Mouse (Mus musculus) forebrain, postnatal 0 days (tissue): ENCODE measurements around the gene Bclaf1. TPM values are rescaled to one million over a fixed set of nuclear protein-coding genes. Genes with fewer than 3 reads are reported as not detected.

ENCODE experiments used
- ATAC-seq: fragments of 200-750 bp; cut with Nextera tagmentation; 2 replicates; pipeline ENCODE4 v1.8.0; 2017; ENCODE audit warnings: mild to moderate bottlenecking, moderate library complexity
- DNase-seq: peaks from one replicate; pipeline ENCODE4 v3.0.0-alpha.2; 2015
- H3K27ac ChIP-seq: fragments of 300-500 bp; sonication (generic); 2 replicates; pipeline ENCODE4 v1.5.1; 2014; ENCODE audit warnings: low read depth, mild to moderate bottlenecking, antibody characterized with exemption, low read length, moderate library complexity, mixed read lengths
- H3K27me3 ChIP-seq: fragments of 300-500 bp; sonication (generic); 2 replicates; pipeline ENCODE4 v1.6.1; 2014; ENCODE audit warnings: mild to moderate bottlenecking, low read length, mixed read lengths; ENCODE audit not compliant: insufficient read depth
- H3K36me3 ChIP-seq: fragments of 300-500 bp; sonication (generic); 2 replicates; pipeline ENCODE4 v1.6.1; 2014; ENCODE audit warnings: mild to moderate bottlenecking, moderate library complexity; ENCODE audit not compliant: insufficient read depth
- H3K4me1 ChIP-seq: fragments of 300-500 bp; sonication (generic); 2 replicates; pipeline ENCODE4 v1.6.1; 2014; ENCODE audit warnings: antibody characterized with exemption; ENCODE audit not compliant: insufficient read depth
- H3K4me2 ChIP-seq: fragments of 300-500 bp; sonication (generic); 2 replicates; pipeline ENCODE4 v1.6.1; 2014; ENCODE audit warnings: low read depth, mild to moderate bottlenecking, moderate library complexity
- H3K4me3 ChIP-seq: fragments of 300-500 bp; sonication (generic); 2 replicates; pipeline ENCODE4 v1.5.1; 2014; ENCODE audit warnings: low read depth, low read length, mixed read lengths
- H3K9ac ChIP-seq: fragments of 300-500 bp; sonication (generic); 2 replicates; pipeline ENCODE4 v1.6.1; 2014; ENCODE audit warnings: mild to moderate bottlenecking
- H3K9me3 ChIP-seq: fragments of 300-500 bp; sonication (generic); 2 replicates; pipeline ENCODE4 v1.6.1; 2016; ENCODE audit warnings: low read length
- CTCF ChIP-seq: sonication (generic); IDR thresholded peaks from 2 replicates; pipeline ENCODE4 v1.5.1; 2016; ENCODE audit warnings: antibody characterized with exemption, control low read depth, low read depth
- WGBS: fragments of 180-500 bp; shearing (Covaris S2); extraction: QIAGEN DNeasy Blood & Tissue Kit; methylation state at CpG from one replicate; pipeline ENCODE4 v1.1.7; 2014; 5-methylcytosine and 5-hydroxymethylcytosine counted together
- microRNA-seq, 2 experiments: library from miRNA; unstranded; fragments of <30 nt; microRNA quantifications; one replicate each; pipeline ENCODE4; 2016
- polyA plus RNA-seq: library from polyadenylated mRNA; unstranded; fragments of >200 nt; fragmentation: Nextera tagmentation; extraction: Ambion mirVana; gene quantifications from 2 replicates; pipeline ENCODE4 v1.2.1, GENCODE M21; 2015
- total RNA-seq: library from RNA; depleted of rRNA; stranded (reverse); fragments of >200 nt; gene quantifications from 2 replicates; pipeline ENCODE4 v1.2.3, GENCODE M21; 2014; rRNA removed

Gene Bclaf1
- total and polyA plus RNA-seq, 2 experiments from 2014 or later: 101 to 178 TPM

GRCm38 (mm10) chr10:20380798-20381197, 68.5 kb downstream of the Bclaf1 start:
- peaks cover 9% of the 10 kb centered on the region; the same call in 1 of the 2 replicates for H3K4me1 ChIP-seq
- no peak for TF ChIP-seq CTCF
- 61% methylated on average over 3 of the region's 3 CpGs for WGBS
- no peak overlapping the region; the same call in 1 of the 2 replicates for H3K27ac ChIP-seq
- H3K36me3 ChIP-seq: no peaks in the 10 kb centered on the region
- H3K4me3 ChIP-seq: no peak overlapping the region
- peak; percentile 89 for ATAC-seq
- peak; percentile 85 for DNase-seq
- no peaks in the 10 kb centered on the region for H3K9me3 ChIP-seq
- no peak overlapping the region for H3K4me2 ChIP-seq
- H3K9ac ChIP-seq: no peak overlapping the region
- no peaks in the 10 kb centered on the region for H3K27me3 ChIP-seq

- H3K4me2 ChIP-seq: no peak overlapping the region
- WGBS: 84% methylated on average over 3 of the region's 3 CpGs
These were observed 69.1 kb downstream of the Bclaf1 start for GRCm38 (mm10) chr10:20381352-20381751.

GRCm38 (mm10) chr10:20382807-20383419, 70.6 kb downstream of the Bclaf1 start:
- H3K4me1 ChIP-seq: peaks cover 9% of the 10 kb centered on the region; the same call in 1 of the 2 replicates
- H3K4me3 ChIP-seq: no peak overlapping the region
- peak; percentile 61 for DNase-seq
- TF ChIP-seq CTCF: 0 out of 2 replicates have a peak, but pooled peaks have one; percentile 7
- WGBS: 70% methylated on average over 6 of the region's 6 CpGs
- H3K36me3 ChIP-seq: no peaks in the 10 kb centered on the region
- no peaks in the 10 kb centered on the region for H3K27me3 ChIP-seq
- H3K9me3 ChIP-seq: no peaks in the 10 kb centered on the region
- no peak overlapping the region for H3K4me2 ChIP-seq
- H3K27ac ChIP-seq: peak overlapping the region; percentile 40; the same call in 1 of the 2 replicates
- ATAC-seq: peak; percentile 79
- H3K9ac ChIP-seq: no peak overlapping the region

More at GRCm38 (mm10) chr10:20381352-20381751, 69.1 kb downstream of the Bclaf1 start:
- no peak for TF ChIP-seq CTCF
- ATAC-seq (no peak), DNase-seq (no peak)
- Histone ChIP-seq H3K4me3 (no peak overlapping the region), H3K9ac (no peak overlapping the region), H3K27ac (no peak overlapping the region), H3K27me3 (no peaks in the 10 kb centered on the region), H3K9me3 (no peaks in the 10 kb centered on the region), H3K36me3 (no peaks in the 10 kb centered on the region), H3K4me1 (peaks cover 9% of the 10 kb centered on the region; the same call in 1 of the 2 replicates)

GRCm38 (mm10) chr10:20390568-20390967, 78.3 kb downstream of the Bclaf1 start:
- H3K4me3 ChIP-seq: no peak overlapping the region
- no peak for ATAC-seq
- TF ChIP-seq CTCF: no peak
- H3K4me2 ChIP-seq: no peak overlapping the region
- H3K9me3 ChIP-seq: no peaks in the 10 kb centered on the region
- DNase-seq: no peak
- H3K27ac ChIP-seq: no peak overlapping the region
- H3K36me3 ChIP-seq: no peaks in the 10 kb centered on the region
- H3K27me3 ChIP-seq: no peaks in the 10 kb centered on the region
- no peaks in the 10 kb centered on the region for H3K4me1 ChIP-seq
- no peak overlapping the region for H3K9ac ChIP-seq
- WGBS: 61% methylated on average over 3 of the region's 3 CpGs

Small RNAs within 50 kb of the gene (microRNA-seq; reads per million reads assigned to microRNA genes)
- 0 reads per million in 2 experiments for gene Mir6413

Other genes with a start within 250 kb of the Bclaf1 start
- gene Map7, start 164.0 kb upstream of the Bclaf1 start, total RNA-seq: 6.9 and 14.5 TPM in 2 replicates
- 4.3 and 6.3 TPM in 2 replicates for gene Map7, start 164.0 kb upstream of the Bclaf1 start, polyA plus RNA-seq
- gene Mtfr2, start 35.3 kb downstream of the Bclaf1 start, total RNA-seq: 0.38 and 0.57 TPM in 2 replicates
- 0.14 and 0.47 TPM in 2 replicates for gene Mtfr2, start 35.3 kb downstream of the Bclaf1 start, polyA plus RNA-seq